Mouse (Mus musculus): ENCODE data around the gene Olfr486. TPM values are rescaled to one million over a fixed set of nuclear protein-coding genes. Genes with fewer than 3 reads are reported as not detected.

Gene Olfr486
- polyA plus RNA-seq, 1 experiment from 2014 or later, result not detected

GRCm38 (mm10) chr7:108159771-108160170, 12.8 kb downstream of the Olfr486 start, which contains the start of gene Olfr485:
Gene Olfr485 (minus strand): TSS chr7:108159871.
- H3K27me3 ChIP-seq (replicated peaks; ENCODE audit: insufficient read depth, low read length), result no peaks in the 10 kb centered on the region
- ATAC-seq (no peak), DNase-seq (ENCODE audit: low spot score) (no peak)
- H3K27ac ChIP-seq (ENCODE audit: low read length), result no peak within 1 kb of the TSS
- H3K4me1 ChIP-seq (ENCODE audit: insufficient read depth, low read depth, low read length), result no peaks in the 10 kb centered on the region
- H3K9ac ChIP-seq (replicated peaks; ENCODE audit: low read depth), result no peak within 1 kb of the TSS
- H3K36me3 ChIP-seq (ENCODE audit: insufficient read depth, low read length), result no peaks in the 10 kb centered on the region
- no peaks in the 10 kb centered on the region for H3K9me3 ChIP-seq (ENCODE audit: low read length)
- TF ChIP-seq EP300 (IDR thresholded peaks at IDR 0.05) (no peak), CTCF (IDR thresholded peaks at IDR 0.05) (no peak)
- no peak within 1 kb of the TSS for H3K4me2 ChIP-seq (replicated peaks; ENCODE audit: low read depth, low read length)
- no peak within 1 kb of the TSS for H3K4me3 ChIP-seq (ENCODE audit: low read depth, low read length)

- ATAC-seq, result no peak
- Histone ChIP-seq H3K27ac (ENCODE audit: low read length) (no peak within 1 kb of the TSS), H3K36me3 (ENCODE audit: insufficient read depth, low read length) (no peaks in the 10 kb centered on the region), H3K27me3 (replicated peaks; ENCODE audit: insufficient read depth, low read length) (no peaks in the 10 kb centered on the region), H3K9ac (replicated peaks; ENCODE audit: low read depth) (no peak within 1 kb of the TSS), H3K4me3 (ENCODE audit: low read depth, low read length) (no peak within 1 kb of the TSS), H3K4me1 (ENCODE audit: insufficient read depth, low read depth, low read length) (no peaks in the 10 kb centered on the region), H3K4me2 (replicated peaks; ENCODE audit: low read depth, low read length) (no peak within 1 kb of the TSS), H3K9me3 (ENCODE audit: low read length) (no peaks in the 10 kb centered on the region)
- DNase-seq (ENCODE audit: low spot score), result no peak
- TF ChIP-seq CTCF (IDR thresholded peaks at IDR 0.05), result no peak
- no peak for TF ChIP-seq EP300 (IDR thresholded peaks at IDR 0.05)
These were observed 45.2 kb downstream of the Olfr486 start, which contains the start of gene Olfr484 for GRCm38 (mm10) chr7:108127349-108127748. Gene Olfr484 (minus strand): TSS chr7:108127449.

Other genes starting within 250 kb of the Olfr486 start
- not detected in 2 replicates for gene Olfr473, start 242.3 kb downstream of the Olfr486 start, polyA plus RNA-seq (2015; fragmentation: Nextera tagmentation; extraction: Ambion mirVana)
- gene Olfr474, start 218.1 kb downstream of the Olfr486 start, polyA plus RNA-seq (2015; fragmentation: Nextera tagmentation; extraction: Ambion mirVana), result not detected in 2 replicates
- gene Olfr476, start 207.9 kb downstream of the Olfr486 start, polyA plus RNA-seq (2015; fragmentation: Nextera tagmentation; extraction: Ambion mirVana), result not detected in 2 replicates
- gene Olfr477, start 186.0 kb downstream of the Olfr486 start, polyA plus RNA-seq (2015; fragmentation: Nextera tagmentation; extraction: Ambion mirVana), result not detected in 2 replicates
- gene Olfr478, start 138.8 kb downstream of the Olfr486 start, polyA plus RNA-seq (2015; fragmentation: Nextera tagmentation; extraction: Ambion mirVana), result not detected in 2 replicates
- not detected in 2 replicates for gene Olfr479, start 122.0 kb downstream of the Olfr486 start, polyA plus RNA-seq (2015; fragmentation: Nextera tagmentation; extraction: Ambion mirVana)
- gene Olfr480, start 105.4 kb downstream of the Olfr486 start, polyA plus RNA-seq (2015; fragmentation: Nextera tagmentation; extraction: Ambion mirVana), result not detected in 2 replicates
- gene Olfr481, start 92.9 kb downstream of the Olfr486 start, polyA plus RNA-seq (2015; fragmentation: Nextera tagmentation; extraction: Ambion mirVana), result not detected in 2 replicates
- 0.08 and 0.16 TPM in 2 replicates for gene Olfr482, start 75.2 kb downstream of the Olfr486 start, polyA plus RNA-seq (2015; fragmentation: Nextera tagmentation; extraction: Ambion mirVana)
- gene Olfr483, start 71.9 kb downstream of the Olfr486 start, polyA plus RNA-seq (2015; fragmentation: Nextera tagmentation; extraction: Ambion mirVana), result not detected in 2 replicates
- gene Olfr484, start 45.3 kb downstream of the Olfr486 start, polyA plus RNA-seq (2015; fragmentation: Nextera tagmentation; extraction: Ambion mirVana), result not detected in 2 replicates
- not detected in 2 replicates for gene Olfr485, start 12.9 kb downstream of the Olfr486 start, polyA plus RNA-seq (2015; fragmentation: Nextera tagmentation; extraction: Ambion mirVana)
- gene Olfr487, start 41.9 kb upstream of the Olfr486 start, polyA plus RNA-seq (2015; fragmentation: Nextera tagmentation; extraction: Ambion mirVana), result not detected in 2 replicates
- gene Olfr488, start 85.6 kb upstream of the Olfr486 start, polyA plus RNA-seq (2015; fragmentation: Nextera tagmentation; extraction: Ambion mirVana), result not detected in 2 replicates
- gene Olfr490, start 116.2 kb upstream of the Olfr486 start, polyA plus RNA-seq (2015; fragmentation: Nextera tagmentation; extraction: Ambion mirVana), result not detected in 2 replicates
- gene Olfr491, start 140.7 kb upstream of the Olfr486 start, polyA plus RNA-seq (2015; fragmentation: Nextera tagmentation; extraction: Ambion mirVana), result not detected in 2 replicates
- not detected in 2 replicates for gene Olfr492, start 150.9 kb upstream of the Olfr486 start, polyA plus RNA-seq (2015; fragmentation: Nextera tagmentation; extraction: Ambion mirVana)
- not detected in 2 replicates for gene Olfr493, start 174.2 kb upstream of the Olfr486 start, polyA plus RNA-seq (2015; fragmentation: Nextera tagmentation; extraction: Ambion mirVana)
- gene Olfr494, start 192.6 kb upstream of the Olfr486 start, polyA plus RNA-seq (2015; fragmentation: Nextera tagmentation; extraction: Ambion mirVana), result not detected in 2 replicates
- gene Olfr495, start 220.4 kb upstream of the Olfr486 start, polyA plus RNA-seq (2015; fragmentation: Nextera tagmentation; extraction: Ambion mirVana), result not detected in 2 replicates
- not detected in 2 replicates for gene Olfr497, start 247.7 kb upstream of the Olfr486 start, polyA plus RNA-seq (2015; fragmentation: Nextera tagmentation; extraction: Ambion mirVana)